Mouse (Mus musculus): ENCODE data around the gene Efna5. TPM values are rescaled to one million over a fixed set of nuclear protein-coding genes. Genes with fewer than 3 reads are reported as not detected.

Efna5 gene
- polyA plus RNA-seq, 1 experiment: 4.1 TPM

DNA sequence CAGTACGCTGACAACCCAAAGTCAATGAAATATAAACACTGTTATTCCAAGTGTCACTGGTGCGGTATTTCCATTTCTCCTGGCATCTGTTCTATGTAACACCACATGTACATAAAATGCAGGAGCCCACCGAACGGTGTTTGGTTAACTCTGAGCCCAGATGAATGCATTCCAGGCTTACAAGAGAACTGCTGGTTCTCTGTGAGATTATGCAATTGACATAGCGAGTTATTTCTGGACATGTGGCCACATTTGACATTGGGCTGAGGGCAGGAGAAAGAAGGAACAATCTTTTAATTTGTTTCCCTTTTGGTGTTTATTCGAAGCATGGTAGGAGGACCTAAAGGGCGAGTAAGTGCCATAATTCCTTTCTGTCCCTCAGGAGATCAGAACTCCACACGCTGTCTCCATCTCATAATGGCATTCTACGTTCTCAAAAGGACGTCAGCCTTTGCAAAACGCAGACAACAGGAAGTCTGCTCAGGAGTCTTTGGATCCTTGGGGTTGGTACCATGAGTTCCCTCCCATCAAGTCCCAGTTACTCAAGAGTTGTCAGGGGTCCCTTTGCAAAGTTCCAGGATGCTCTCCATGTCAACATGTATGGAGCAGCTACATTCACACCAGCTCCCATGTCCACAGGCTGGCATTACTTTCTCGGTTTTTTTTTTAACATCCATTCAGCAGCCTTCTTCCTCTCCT, 238.5 kb downstream of the Efna5 start:
- no peak overlapping the region for H3K4me3 ChIP-seq (replicated peaks; ENCODE audit: insufficient read depth, low read depth, low read length)
- DNase-seq: no peak
- no peak overlapping the region for H3K27ac ChIP-seq (ENCODE audit: insufficient read depth, low read length)
- no peak for TF ChIP-seq CTCF (IDR thresholded peaks at IDR 0.05; ENCODE audit: borderline replicate concordance, insufficient read depth, low read depth, low read length)
- TF ChIP-seq POLR2A (IDR thresholded peaks at IDR 0.05; ENCODE audit: borderline replicate concordance, insufficient read depth, low read length): no peak
- H3K4me1 ChIP-seq (ENCODE audit: control insufficient read depth, insufficient read depth, low read length): no peaks in the 10 kb centered on the region
- no peaks in the 10 kb centered on the region for H3K27me3 ChIP-seq (ENCODE audit: control insufficient read depth, insufficient read depth, low read length)
- WGBS: 89% methylated on average over 12 of the region's 12 CpGs

DNA sequence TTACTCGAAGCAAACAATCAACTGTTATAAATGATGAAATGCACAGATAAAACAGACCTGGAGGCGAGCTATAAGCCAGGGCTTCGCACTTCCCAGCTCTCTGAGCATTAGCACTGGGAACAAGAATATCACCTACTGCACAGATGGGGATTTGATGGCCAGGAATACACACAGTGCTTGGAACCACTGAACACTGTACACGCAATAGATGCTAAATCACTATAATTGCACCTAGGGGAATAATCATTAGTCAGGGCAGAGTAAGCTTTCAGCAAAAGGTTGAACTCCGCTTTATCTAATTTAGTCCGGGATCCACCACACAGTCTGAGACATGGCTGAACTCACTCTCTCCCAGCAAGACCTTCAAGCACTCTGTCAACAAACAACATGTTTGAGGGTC, 240.5 kb downstream of the Efna5 start:
- WGBS: 72% methylated on average over 6 of the region's 6 CpGs
- TF ChIP-seq POLR2A (IDR thresholded peaks at IDR 0.05; ENCODE audit: borderline replicate concordance, insufficient read depth, low read length): no peak
- no peak for TF ChIP-seq CTCF (IDR thresholded peaks at IDR 0.05; ENCODE audit: borderline replicate concordance, insufficient read depth, low read depth, low read length)
- no peaks in the 10 kb centered on the region; the same call in 1 of the 2 replicates for H3K27me3 ChIP-seq (ENCODE audit: control insufficient read depth, insufficient read depth, low read length)
- no peak for DNase-seq
- no peaks in the 10 kb centered on the region for H3K4me1 ChIP-seq (ENCODE audit: control insufficient read depth, insufficient read depth, low read length)
- H3K4me3 ChIP-seq (replicated peaks; ENCODE audit: insufficient read depth, low read depth, low read length): no peak overlapping the region
- H3K27ac ChIP-seq (ENCODE audit: insufficient read depth, low read length): no peak overlapping the region

DNA sequence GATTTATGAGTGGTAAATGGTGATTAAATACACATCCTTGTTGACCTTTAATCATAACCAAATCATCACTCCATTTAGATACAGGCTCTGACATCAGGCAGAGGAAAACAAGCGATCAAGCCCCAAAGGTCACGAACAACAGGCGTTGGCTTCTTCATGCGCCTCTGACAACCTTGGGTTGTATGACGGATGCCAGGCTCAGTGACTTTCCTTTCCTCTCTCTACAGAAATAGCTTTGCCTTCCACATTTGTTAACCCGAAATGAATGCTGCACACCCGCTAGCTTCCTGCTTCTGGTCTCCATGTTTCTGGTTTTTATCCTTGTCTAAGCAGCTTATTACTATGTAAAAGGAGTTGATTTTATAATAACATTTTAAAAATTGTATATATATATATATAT, 244.2 kb downstream of the Efna5 start:
- TF ChIP-seq POLR2A (IDR thresholded peaks at IDR 0.05; ENCODE audit: borderline replicate concordance, insufficient read depth, low read length) (no peak), CTCF (IDR thresholded peaks at IDR 0.05; ENCODE audit: borderline replicate concordance, insufficient read depth, low read depth, low read length) (no peak)
- DNase-seq: no peak
- WGBS: 92% methylated on average over 7 of the region's 7 CpGs

DNA sequence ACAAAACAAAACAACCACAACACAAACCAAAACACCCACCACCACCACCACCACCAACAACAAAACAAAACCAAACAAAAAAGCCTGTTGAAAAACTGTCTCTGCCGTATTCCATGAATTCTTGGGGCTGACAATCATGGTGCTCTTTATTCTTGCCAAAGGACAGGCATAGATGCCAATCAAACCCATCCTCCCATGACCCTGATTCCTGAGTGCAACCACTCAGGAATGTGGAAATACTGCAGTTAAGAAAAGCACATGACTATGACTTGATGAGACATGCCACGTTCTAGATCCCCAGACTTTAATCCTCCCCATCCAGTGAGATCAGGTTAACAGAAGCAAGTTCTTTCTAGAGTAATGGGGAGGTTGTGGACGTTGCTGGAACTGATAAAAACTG, 246.2 kb downstream of the Efna5 start:
- Histone ChIP-seq H3K27me3 (ENCODE audit: control insufficient read depth, insufficient read depth, low read length) (no peaks in the 10 kb centered on the region; the same call in 1 of the 2 replicates), H3K4me3 (replicated peaks; ENCODE audit: insufficient read depth, low read depth, low read length) (no peak overlapping the region), H3K27ac (ENCODE audit: insufficient read depth, low read length) (no peak overlapping the region), H3K4me1 (ENCODE audit: control insufficient read depth, insufficient read depth, low read length) (no peaks in the 10 kb centered on the region)
- WGBS: 83% methylated on average over 3 of the region's 3 CpGs
- DNase-seq: no peak
- TF ChIP-seq CTCF (IDR thresholded peaks at IDR 0.05; ENCODE audit: borderline replicate concordance, insufficient read depth, low read depth, low read length) (no peak), POLR2A (IDR thresholded peaks at IDR 0.05; ENCODE audit: borderline replicate concordance, insufficient read depth, low read length) (no peak)

More for the DNA sequence above, 244.2 kb downstream of the Efna5 start:
- Histone ChIP-seq H3K4me3 (replicated peaks; ENCODE audit: insufficient read depth, low read depth, low read length) (no peak overlapping the region), H3K4me1 (ENCODE audit: control insufficient read depth, insufficient read depth, low read length) (no peaks in the 10 kb centered on the region), H3K27me3 (ENCODE audit: control insufficient read depth, insufficient read depth, low read length) (no peaks in the 10 kb centered on the region; the same call in 1 of the 2 replicates), H3K27ac (ENCODE audit: insufficient read depth, low read length) (no peak overlapping the region)

GRCm38 (mm10) chr17:62628474-62628873, 252.6 kb downstream of the Efna5 start:
- TF ChIP-seq CTCF (IDR thresholded peaks at IDR 0.05; ENCODE audit: borderline replicate concordance, insufficient read depth, low read depth, low read length) (no peak), POLR2A (IDR thresholded peaks at IDR 0.05; ENCODE audit: borderline replicate concordance, insufficient read depth, low read length) (no peak)
- H3K4me3 ChIP-seq (replicated peaks; ENCODE audit: insufficient read depth, low read depth, low read length): no peak overlapping the region
- H3K4me1 ChIP-seq (ENCODE audit: control insufficient read depth, insufficient read depth, low read length): no peaks in the 10 kb centered on the region
- WGBS: 87% methylated on average over 1 of the region's 1 CpGs
- no peaks in the 10 kb centered on the region for H3K27me3 ChIP-seq (ENCODE audit: control insufficient read depth, insufficient read depth, low read length)
- DNase-seq: no peak
- no peak overlapping the region for H3K27ac ChIP-seq (ENCODE audit: insufficient read depth, low read length)

DNA sequence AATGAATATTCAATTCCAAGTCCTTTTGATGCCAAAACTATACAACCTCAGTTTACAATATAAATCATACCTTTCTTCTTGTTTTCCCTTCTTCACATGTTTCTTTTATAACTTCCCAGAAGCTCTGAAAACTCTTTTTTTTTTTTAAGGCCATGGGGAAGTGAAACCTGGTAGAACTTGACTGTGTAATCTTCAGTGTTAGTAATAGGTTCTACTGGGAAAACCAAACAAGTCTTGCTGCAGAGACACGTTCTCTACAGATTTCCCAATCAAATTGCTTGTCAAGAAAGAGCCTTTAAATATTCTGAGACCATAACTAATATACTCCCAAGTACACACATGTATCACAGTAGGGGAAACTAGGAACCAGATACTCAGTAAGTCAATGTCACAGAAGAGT, 253.6 kb downstream of the Efna5 start:
- no peak for DNase-seq
- Histone ChIP-seq H3K4me1 (ENCODE audit: control insufficient read depth, insufficient read depth, low read length) (no peaks in the 10 kb centered on the region), H3K27me3 (ENCODE audit: control insufficient read depth, insufficient read depth, low read length) (no peaks in the 10 kb centered on the region), H3K27ac (ENCODE audit: insufficient read depth, low read length) (no peak overlapping the region), H3K4me3 (replicated peaks; ENCODE audit: insufficient read depth, low read depth, low read length) (no peak overlapping the region)
- WGBS: 88% methylated on average over 1 of the region's 1 CpGs
- TF ChIP-seq CTCF (IDR thresholded peaks at IDR 0.05; ENCODE audit: borderline replicate concordance, insufficient read depth, low read depth, low read length): no peak
- no peak for TF ChIP-seq POLR2A (IDR thresholded peaks at IDR 0.05; ENCODE audit: borderline replicate concordance, insufficient read depth, low read length)

GRCm38 (mm10) chr17:62625646-62626020, 255.5 kb downstream of the Efna5 start:
- no peak for DNase-seq
- WGBS: 26% methylated on average over 8 of the region's 8 CpGs
- Histone ChIP-seq H3K27ac (ENCODE audit: insufficient read depth, low read length) (no peak overlapping the region), H3K4me1 (ENCODE audit: control insufficient read depth, insufficient read depth, low read length) (no peaks in the 10 kb centered on the region), H3K27me3 (ENCODE audit: control insufficient read depth, insufficient read depth, low read length) (no peaks in the 10 kb centered on the region), H3K4me3 (replicated peaks; ENCODE audit: insufficient read depth, low read depth, low read length) (no peak overlapping the region)
- no peak for TF ChIP-seq POLR2A (IDR thresholded peaks at IDR 0.05; ENCODE audit: borderline replicate concordance, insufficient read depth, low read length)
- no peak for TF ChIP-seq CTCF (IDR thresholded peaks at IDR 0.05; ENCODE audit: borderline replicate concordance, insufficient read depth, low read depth, low read length)

Measured in cerebellum, adult 2 months (tissue).